Mouse (Mus musculus) liver (tissue): Measurements from ENCODE around the gene Smoc1.
A peak's percentile ranks its signal among the peaks of the same experiment; 100 is the strongest.

Experiments
- DNase-seq: peaks from one replicate; pipeline ENCODE4 v3.0.0-alpha.2; 2020; ENCODE audit warnings: mixed read lengths

Gene Smoc1

DNA sequence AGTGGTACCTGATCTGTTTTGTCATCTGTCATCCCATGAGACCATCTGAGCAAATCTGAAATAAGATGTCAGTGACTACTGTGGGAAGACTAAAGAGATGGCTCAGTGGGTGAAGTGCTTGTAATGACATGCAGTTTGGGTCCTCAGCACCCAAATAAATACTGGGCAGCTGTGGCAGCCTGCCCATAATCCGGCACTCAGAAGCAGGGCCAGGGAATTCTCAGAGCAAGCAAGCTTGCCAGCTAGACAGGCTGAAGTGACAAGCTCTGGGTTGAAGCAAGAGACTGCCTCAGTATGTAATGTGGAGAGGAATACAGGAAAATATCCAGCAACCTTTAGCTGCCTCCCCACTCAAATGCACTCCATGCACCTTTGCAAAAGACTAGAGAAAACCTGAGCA, 58.6 kb downstream of the Smoc1 start:
- DNase-seq, result no peak

GRCm38 (mm10) chr12:81088131-81088530, 61.5 kb downstream of the Smoc1 start:
- DNase-seq, result no peak

- no peak for DNase-seq
Measured at GRCm38 (mm10) chr12:81091641-81092040, 65.0 kb downstream of the Smoc1 start.

DNA sequence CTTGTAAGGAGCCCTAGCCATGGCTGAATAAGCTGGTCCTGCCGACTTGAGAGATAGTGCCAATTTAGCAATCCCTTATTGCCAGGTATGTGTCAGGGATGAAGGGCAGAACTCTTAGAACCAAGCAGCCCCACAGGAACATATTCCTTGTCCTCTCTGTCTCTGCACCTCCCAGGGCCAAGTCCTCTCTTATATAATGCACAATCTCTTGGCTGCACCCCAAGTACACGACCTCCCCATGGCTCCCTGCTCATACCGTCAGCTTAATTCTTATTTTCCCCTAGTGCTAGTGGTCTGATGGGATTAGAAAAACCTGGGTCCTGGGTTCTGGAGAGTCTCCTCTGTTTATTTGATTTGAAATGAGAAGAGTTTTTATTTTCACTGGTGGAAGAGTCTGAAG, 66.0 kb downstream of the Smoc1 start:
- DNase-seq, result no peak

DNA sequence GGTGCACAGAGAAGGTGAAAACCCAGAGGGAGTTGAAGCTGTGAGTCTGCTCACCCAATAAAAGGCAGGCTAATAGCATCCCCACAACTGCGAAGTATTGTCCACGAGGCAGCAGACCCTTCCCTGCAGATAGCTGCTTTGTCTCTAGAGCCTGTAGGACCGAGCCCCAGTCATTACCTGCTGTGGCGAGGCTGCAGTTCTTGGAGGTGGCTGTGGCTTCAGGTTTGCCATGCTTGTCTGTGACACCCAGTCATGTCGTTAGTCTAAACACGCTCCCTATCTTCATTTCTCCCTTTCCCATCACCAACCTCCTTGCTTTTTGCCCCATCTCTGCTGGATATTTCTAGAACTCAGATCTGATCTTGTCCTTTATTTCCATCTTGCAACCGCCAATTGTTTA, 66.6 kb downstream of the Smoc1 start:
- no peak for DNase-seq

DNA sequence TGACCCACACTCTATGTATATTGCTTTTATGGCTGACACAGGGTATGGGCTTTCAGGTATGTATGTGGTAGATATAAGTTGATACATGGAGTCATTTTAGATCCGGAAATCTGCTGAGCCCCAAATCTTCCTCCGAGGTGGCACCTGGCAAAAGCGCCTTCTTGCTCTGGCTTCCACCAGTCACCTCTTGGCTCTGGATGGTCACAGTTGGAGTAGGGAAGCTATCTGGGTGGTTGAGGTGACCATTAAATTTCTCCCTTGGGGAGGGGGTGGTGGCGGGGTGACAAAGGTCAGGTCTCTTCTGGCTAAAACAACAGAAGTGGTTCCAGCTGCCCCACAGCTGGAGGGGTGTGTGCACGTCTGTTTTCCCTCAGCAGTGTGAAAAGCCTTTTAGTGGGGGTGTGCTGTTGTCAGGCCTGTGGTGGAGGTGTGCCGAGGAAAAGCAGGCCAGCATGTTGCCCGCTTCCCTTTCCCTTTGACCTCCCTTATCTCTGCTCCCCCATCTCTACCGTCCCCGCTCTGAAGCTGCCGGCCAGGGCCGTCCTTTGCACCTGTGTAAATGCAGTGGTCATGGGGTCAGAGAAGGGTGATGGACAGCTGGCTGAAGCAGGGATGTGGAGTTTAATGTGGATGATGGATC, 68.3 kb downstream of the Smoc1 start:
- DNase-seq, result peak; percentile 56

DNA sequence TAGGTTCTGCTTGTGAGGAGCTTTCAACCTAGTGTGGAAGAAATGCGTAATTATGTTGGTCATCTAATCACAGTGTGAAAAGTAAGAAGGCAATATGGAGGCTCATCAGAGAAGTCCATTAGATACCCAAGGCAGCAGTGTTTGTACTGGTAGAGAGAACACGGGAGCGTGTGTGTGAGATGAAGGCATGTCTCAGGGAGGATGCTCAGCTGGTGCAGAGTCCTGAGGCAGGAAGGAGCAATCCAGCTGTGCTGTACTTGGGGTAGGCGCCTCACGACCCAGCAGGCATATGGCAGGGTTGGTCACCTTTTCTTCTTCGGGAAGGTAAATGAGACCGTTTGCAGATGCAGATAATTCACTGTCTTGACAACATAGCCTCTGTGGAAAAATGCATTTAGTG, 70.7 kb downstream of the Smoc1 start:
- no peak for DNase-seq

- no peak for DNase-seq
Measured at GRCm38 (mm10) chr12:81097738-81098137, 71.1 kb downstream of the Smoc1 start.

GRCm38 (mm10) chr12:81099161-81099560, 72.6 kb downstream of the Smoc1 start:
- DNase-seq, result no peak

- no peak for DNase-seq
Measured at GRCm38 (mm10) chr12:81101691-81102090, 75.1 kb downstream of the Smoc1 start.

DNA sequence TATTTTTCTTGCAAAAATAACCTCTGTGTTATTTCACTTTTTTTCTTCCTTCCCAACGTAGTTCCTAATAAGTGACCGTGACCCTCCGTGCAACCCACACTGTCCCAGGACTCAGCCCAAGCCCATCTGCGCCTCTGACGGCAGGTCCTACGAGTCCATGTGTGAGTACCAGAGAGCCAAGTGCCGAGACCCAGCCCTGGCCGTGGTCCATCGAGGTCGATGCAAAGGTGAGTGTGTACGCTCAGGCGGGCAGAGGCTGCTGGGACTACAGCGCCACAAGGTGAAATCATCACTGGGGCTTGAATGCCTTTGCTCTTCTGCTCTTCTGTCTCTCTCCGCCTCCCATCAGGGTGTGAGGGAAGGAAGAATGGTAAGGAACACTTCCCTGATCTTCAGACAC, 77.9 kb downstream of the Smoc1 start:
- DNase-seq, result no peak

- no peak for DNase-seq
Measured at GRCm38 (mm10) chr12:81105721-81106633, 79.4 kb downstream of the Smoc1 start.

GRCm38 (mm10) chr12:81107278-81108100, 80.9 kb downstream of the Smoc1 start:
- DNase-seq, result no peak

DNA sequence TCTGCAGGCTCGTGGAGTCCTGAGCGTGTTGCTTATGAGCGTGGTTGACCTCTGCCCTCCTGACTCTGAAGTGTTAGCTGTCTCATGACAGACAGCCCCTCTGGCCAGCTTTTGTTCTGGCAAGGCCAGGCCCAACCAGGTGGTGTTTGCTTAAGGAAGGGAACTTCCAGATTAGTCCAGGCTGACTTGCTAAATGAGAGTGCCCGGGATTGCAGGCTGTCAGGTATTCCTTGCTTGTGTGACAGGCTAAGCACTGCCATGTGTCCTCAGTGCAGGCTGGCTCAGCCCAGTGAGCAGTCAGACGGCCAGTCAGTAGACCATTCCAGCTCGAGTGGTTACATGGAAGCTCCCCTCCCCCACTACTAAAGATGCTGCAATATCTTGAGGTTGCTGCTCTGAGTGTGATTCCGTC, 82.0 kb downstream of the Smoc1 start:
- peak; percentile 29 for DNase-seq

- no peak for DNase-seq
Measured at GRCm38 (mm10) chr12:81110006-81110405, 83.4 kb downstream of the Smoc1 start.

GRCm38 (mm10) chr12:81112321-81112720, 85.7 kb downstream of the Smoc1 start:
- no peak for DNase-seq

DNA sequence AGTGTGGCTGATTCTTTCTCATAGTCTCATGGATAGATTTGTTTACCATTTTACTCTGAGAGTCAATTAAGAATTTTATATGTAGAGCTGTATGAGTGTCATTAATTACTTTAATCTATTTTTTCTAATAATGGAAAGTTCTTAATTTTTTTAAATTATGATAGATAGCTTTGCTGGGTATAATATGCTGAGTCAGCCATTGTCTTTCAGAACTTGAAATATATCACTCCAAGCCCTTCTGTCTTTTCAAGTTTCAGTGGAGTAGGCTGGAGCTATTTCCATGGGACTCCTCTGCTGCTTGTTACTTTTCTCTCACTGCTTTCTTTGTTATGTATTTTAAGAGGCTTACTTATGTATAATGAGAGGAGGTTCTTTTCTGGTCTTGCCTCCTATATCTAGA, 93.7 kb downstream of the Smoc1 start:
- no peak for DNase-seq

GRCm38 (mm10) chr12:81123793-81124192, 97.2 kb downstream of the Smoc1 start:
- DNase-seq, result no peak

- DNase-seq, result no peak
Measured at GRCm38 (mm10) chr12:81126842-81127241, 100.2 kb downstream of the Smoc1 start.

DNA sequence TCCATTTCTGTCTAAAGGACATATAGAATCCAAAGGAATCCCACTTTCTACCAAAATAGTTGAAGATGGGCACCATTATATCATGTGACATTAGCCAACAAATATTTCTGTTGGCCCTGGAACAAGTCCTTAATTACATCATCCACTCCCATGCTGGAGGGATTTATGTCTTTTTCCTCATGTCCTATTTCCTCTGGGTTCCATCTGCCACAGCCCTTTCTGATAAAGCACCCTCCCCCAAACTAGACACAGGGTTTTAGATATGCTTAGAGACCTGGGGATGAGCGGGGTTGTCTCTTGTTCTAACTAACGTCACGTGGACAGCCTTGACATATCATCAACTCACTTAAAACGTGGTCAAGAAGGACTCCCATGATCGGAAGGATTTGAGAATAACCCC, 102.1 kb downstream of the Smoc1 start:
- DNase-seq, result no peak

GRCm38 (mm10) chr12:81130692-81131091, 104.1 kb downstream of the Smoc1 start:
- no peak for DNase-seq

- no peak for DNase-seq
Measured at GRCm38 (mm10) chr12:81131114-81131513, 104.5 kb downstream of the Smoc1 start.

DNA sequence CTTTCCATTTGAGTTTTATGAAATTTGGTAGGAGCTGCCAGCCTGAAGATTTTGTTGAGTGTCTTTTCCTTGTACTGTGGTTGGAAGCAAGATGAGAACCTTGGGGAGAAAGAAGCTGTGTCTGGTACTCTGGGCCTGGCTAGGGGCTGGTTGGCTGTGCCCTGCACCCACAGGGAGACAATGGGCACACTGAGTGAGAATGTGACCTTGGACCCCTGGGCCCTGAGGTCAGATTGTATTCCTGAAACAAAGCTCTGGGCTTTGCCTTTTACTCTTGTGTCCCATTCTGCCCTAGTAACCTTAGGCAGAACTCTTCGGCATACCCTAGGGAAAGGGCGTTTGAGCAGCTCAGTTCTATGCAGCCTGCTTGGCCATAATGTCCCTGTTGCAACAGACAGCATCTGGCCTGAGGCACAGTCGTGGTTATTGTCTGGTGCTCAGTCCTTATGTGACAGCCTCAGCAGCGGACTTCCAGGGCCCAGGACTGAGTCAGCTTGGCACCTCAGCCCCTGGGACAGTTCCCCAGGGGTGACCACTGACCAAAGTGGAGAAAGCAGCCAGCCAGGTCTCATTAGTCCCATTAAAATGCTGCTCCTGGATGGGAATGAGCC, 106.6 kb downstream of the Smoc1 start:
- no peak for DNase-seq
